Mouse (Mus musculus) adipocyte (in vitro differentiated cells): ENCODE data around the gene Zfp800.

Experiments used
- DNase-seq: peaks from one replicate; pipeline ENCODE4 v3.0.0-alpha.2; 2016; ENCODE audit warnings: low spot score

Zfp800 gene

DNA sequence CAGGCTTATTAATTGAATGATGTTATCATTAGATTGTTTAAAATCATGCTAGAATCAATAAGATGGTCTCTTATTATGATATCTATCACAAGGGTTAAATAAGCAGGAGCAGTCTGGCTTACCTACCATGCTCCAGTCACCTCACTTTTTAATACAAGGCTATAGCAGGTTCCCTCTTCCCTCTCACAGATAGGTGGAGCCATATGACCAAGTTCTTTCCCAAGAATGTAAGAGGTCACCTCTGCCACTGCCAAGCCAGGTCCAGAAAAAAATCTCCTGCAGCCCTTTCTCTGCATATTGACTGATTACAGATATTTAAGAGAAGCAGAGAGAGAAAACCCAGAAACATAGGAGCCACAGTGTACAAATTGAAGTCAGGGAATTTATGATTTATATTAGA is 88.1 kb downstream of the Zfp800 start:
- DNase-seq = peak; percentile 64

DNA sequence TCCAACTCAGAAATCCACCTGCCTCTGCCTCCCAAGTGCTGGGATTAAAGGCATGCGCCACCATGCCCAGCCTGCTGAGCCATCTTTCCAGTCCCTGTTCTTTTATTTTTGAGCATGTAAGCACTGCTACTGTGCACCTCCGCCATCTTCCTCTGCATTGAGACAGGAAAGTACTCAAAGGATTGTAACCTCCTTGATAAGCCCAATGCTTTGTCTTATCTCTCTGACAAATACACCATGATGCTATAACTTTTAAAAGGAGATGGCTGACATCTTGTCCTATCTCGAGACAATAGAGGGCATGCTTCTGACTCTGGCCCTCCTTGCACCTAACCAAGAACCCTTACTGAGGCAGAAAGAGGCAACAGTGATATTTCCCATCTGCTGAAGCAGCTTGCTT is 88.9 kb downstream of the Zfp800 start:
- no peak for DNase-seq

DNA sequence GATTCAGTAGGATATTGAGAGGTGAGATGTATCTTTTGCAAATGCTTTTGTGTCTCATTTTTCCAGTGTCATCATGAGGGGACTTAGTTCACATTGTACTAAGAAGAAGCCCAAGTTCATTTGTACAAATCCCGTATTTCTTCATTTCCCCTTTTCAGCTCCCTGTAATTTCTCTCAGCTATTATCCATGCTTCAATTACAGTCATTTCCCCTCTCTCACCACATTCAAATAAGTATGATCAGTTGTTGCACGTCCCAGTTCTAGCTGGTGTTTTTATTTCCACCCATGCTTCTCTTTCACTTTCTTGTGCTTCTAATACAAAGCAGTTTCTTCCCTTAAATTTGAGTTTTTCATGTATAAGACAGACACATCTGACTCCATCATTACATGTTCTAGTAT is 91.1 kb downstream of the Zfp800 start:
- no peak for DNase-seq

DNA sequence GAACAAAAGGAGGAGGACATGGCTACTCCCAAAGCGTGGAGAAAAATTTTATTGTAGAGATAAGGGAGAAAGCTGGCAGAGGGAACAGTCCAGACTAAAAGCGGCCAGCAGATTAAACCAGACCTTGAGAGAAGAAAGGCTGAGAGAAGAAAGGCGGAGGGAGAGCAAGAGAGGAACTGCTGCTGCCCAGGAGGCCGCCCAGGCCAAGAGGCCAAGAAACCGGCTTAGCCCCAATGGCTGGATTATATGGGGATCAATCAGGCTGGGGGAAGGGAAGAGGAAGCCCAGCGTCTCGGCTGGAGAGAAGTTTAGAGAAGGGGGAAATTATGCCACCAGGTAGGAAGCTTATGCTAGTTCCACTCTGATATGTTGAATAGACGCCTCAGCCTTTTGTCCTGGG is 101.5 kb downstream of the Zfp800 start:
- no peak for DNase-seq

DNA sequence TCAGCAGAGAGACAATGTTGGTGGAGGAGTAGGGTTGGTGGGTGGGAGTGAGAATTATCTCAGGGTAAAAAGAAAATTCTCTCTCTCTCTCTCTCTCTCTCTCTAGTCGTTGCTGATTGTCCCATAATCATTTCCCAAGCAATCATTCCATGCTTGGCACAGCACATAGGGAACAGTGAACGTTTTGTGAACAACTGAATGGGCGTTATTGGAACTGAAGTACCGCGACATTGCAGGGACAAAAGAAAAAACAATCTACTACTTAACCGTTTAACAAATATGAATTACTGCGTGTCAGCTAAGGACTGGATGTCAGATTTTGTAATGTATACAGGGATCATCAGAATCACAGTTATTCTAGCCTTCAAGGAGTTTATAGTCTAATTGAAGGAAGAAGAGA is 102.2 kb downstream of the Zfp800 start:
- no peak for DNase-seq

DNA sequence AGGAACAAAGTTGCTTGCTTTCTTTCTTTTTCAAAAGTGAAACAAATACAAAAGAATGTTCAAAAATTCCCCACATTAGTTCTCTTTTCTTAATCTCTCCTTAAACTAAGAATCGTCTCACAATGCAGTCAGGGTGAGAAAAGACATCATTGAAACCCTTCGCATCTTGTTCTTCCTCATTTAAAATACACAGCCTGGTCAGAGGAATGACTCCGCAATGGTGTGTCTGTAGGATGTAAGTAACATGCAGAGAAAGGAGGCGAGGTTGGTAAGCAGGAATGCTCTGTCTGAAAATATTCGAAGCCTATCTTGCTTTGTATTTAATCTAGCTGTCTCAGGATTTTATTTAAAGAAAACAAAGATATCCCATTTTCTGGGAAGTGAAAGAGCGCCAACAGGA is 105.0 kb downstream of the Zfp800 start:
- DNase-seq = no peak

DNA sequence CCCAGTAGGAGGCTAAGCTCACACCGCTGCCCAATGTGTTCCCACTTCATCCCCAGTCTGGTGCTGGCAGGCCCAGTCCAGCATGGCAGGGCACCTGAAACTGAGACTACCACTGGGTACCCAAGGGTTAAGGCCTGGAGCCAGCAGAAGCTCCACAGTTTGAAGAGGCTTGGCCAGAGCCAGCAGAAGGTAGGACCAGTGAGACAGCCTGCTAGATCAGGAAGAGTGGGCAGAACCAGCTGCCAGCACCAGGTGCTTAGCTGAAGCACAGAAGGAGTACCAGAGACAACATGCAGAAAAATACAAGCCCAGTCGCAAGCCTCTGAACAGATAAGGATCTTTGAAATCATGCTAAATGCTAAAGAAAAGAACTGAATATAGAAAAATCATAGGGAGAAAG is 117.9 kb downstream of the Zfp800 start:
- DNase-seq = no peak

DNA sequence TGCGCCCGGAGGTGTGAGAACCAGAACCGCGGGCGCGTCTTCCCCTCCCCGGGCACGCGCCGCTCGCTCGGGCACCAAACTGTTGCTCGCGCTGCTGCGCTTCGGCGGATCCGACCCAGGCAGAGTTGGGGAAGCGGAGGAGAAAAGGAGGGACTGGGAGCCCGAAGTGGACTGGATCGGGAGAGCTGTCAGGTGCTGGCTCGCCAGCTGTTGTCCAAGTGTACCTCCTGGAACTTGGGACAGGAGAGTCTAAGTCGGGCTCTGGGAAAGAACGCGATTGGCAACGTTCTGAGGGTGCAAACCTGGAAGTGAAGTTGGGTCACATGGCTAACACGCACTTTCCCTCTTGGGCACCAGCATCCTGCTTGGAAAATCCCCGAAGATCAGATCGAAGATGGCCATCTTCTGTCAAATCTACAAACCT is 135.6 kb downstream of the Zfp800 start:
- peak; percentile 57 for DNase-seq

DNA sequence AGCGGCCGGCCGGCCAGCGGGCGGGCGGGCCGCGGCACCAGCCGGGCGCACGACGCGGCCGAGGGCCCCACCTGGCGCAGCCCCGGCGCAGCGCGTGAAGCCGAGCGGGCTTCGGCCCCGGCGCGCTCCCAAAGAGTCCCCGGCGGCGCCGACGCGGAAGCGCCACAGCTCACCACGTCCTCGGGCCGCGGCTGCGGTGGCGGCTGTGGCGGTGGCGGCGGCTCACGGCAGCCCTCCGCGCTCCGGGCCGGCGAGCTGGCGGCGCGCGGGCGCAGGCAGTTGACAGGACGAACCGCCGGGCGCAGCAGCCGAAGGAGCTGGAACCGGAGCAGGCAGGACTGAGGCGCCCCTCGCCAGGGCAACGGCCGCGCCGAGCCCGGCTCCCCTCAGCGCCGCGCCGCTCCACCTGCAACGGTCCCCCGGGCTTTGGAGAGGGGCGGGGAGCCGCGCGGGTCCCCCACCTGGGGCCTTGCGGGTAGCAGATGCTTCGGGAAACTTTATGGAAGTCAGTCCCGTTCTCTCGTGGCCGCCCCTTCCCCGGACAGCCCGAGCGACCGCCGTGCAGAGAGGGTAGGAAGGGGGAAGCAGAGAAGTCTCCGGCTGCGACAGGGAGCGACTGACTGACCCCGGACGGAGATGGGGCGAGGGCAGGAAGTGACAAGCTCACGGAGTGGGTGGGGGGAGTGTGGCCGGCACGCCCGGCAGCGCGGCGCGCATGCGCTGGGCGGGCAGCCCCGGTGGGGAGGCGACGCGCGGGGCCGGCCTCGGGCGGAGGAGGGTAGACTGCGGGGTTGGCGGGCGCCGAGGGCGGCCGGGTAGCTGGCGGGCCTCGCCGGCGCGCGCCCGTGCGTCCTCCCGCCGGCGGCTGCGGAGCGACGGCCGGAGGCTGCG is 136.3 kb downstream of the Zfp800 start:
- peak; percentile 93 for DNase-seq

DNA sequence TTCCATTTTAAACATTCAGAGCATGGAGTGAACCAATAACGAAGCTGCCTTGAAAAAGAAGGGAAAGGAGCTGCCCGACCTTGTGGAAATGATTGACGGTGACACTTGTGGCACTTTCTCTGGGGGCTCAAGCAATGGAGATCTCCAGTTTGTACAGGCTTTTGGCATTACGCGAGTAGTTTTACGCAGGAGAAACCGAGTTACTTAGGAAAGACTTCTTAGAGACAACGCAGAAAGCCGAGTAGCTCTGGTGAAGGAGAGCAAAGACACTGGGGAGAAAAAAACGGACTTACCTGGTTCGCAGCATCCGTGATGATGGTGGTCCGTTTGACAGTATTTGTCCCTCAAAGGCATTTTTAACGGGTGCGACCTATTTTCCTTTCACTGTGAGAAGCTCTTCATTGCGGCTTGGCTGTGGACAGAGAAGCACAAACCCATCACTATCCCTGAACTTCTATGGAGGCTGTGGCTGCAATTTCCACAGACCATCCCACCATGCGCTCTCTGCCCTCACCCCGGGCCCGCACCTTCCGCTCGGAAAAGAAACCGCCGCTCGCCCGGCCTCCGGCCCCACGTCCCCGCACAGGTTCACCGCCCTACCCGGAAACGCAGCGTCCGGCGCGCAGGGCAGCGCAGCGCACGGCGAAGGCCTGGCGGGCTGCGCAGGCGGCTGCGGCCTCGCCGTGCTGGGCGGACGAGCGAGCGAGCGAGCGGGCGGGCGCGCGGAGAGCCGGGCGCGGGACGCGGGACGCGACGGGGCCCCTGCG is 137.2 kb downstream of the Zfp800 start:
- peak; percentile 28 for DNase-seq

DNA sequence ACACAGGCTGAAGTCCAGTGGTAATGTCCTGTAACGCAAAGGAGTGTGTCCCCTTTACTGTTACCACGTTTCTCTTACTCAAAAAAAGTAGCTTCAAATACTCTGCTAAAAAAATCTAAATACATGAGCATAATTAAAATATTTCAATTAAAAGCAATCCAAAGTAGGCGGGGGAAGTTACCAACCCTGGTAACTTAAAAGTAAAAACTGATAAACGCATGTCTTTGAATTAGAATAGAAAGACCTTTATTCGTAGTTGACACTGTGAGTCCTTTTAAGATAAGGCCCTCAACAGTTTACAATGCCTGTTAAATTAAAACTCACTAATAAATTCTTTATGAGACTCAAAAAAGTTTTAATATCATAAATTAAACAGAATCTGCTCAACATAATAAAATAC is 138.1 kb downstream of the Zfp800 start:
- no peak for DNase-seq

DNA sequence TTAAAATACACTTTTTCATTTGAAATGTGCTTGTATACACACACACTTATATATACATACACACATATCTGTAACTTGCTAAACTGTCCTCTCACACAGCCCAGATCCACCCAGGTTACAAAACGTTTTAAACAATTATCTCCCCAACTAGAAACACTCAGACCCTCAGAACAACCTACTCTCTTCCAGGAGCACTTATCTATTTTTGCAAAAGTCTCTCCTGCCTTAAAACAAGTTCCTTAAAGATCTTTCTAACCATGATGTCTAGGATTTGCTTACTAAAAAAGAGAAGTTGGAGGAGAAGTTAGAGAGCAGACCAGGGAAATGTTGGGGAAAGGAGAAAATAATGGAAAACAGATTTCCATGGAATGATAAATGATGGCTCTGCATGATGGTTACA is 139.4 kb downstream of the Zfp800 start:
- DNase-seq = no peak

DNA sequence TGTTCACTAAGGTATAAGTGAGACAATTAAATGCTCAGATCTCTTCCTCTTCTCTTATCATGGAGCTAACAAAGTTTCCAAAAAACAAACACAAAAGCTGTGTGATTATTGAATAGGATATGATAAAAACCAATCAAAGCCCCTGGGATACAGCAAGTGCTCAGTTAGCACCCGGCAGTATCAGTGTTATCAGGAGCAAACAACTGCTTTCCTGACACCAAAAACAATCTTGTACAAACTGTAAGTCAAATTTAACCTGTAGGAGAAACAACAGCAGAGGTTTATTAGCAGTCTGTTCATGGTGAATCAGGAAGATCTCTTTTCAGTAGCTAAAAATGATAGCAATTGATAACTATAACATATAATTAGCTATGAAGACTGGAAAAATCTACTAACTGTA is 140.0 kb downstream of the Zfp800 start:
- DNase-seq = no peak

DNA sequence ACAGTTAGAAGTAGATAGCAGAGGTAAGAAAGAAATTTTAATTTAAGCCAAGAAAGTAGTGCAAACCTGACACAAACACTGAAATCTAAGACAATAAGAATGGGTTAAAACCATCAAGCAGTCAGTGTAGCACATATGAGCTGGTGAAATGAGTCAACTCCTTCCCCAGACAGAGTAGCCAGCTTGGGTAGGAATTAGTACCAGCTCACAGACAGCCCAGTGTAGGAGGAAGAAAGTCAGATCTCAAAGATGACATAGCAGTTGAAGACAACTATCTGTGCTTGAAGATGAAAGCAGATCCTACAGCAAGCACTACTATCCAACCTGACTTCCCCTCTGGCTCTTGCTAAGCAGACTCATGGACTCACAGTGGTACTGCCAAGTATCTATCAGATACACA is 145.0 kb downstream of the Zfp800 start:
- DNase-seq = no peak

DNA sequence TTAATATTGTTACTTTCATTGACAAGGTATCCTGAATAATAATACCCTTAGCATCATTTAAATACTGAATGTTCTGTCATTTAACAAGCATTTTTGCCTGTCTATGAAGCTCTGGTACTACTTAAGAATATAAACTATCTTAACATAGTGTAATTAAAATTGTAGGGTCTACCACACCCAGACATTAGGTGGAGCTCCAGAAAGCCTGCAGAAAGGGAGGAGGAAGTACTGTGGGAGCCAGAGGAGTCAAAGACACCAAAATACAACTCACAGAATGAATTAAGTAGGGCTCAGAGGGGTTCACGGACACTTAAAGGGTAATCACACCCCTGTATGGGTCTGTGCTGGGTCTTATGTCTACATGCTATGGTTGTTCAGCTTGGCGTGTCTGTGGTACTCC is 149.6 kb downstream of the Zfp800 start:
- no peak for DNase-seq

DNA sequence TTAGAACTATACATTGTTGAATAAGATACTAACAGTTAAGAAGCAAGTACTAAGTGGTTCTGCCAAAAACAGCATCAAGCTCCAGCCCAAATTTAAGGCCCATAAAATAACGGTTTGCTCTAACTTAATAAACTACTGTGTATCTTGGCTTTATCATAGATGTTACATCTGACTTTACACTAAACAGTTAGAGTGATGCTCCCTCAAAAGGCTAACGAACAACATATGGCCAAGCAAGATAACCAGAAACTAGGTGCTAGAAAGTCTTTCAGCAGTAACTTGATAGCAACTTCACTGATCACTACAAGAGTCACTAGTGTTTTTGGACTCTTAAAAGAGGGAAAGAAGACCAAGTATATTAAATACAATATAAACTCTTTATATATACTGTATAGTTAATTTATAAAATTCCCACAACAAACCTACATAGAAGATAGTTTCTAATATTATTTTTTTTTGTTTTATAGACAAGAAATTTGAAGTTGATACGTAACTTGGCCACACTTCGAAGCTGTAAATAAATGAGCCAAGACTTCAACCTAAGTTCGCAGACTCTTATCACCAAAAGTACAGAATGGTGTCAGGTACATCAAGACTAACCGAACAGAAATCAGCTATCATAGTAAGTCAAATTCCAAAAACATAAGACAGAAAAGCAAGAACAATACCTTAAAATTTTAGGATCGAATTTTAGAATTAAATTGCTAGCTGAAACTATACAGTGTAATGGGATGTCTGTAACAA is 165.0 kb downstream of the Zfp800 start:
- no peak for DNase-seq

DNA sequence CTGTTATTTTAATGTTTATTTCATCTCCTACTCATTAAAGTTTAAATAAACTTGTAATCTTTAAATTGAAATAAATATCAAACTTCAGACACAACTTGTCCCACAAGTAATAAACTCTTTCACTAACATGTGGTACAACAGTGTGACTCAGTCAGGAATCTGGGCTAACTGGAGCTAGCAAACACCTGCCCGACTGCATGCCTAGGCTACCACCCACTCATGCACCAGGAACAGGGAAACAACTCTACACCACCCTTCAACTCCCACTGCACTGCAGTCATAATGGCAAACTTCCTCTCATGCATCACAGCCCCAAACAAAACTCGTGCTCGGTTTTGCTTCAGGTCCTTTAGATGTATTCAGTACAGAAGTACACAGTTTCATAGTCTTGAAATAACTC is 169.7 kb downstream of the Zfp800 start:
- no peak for DNase-seq

DNA sequence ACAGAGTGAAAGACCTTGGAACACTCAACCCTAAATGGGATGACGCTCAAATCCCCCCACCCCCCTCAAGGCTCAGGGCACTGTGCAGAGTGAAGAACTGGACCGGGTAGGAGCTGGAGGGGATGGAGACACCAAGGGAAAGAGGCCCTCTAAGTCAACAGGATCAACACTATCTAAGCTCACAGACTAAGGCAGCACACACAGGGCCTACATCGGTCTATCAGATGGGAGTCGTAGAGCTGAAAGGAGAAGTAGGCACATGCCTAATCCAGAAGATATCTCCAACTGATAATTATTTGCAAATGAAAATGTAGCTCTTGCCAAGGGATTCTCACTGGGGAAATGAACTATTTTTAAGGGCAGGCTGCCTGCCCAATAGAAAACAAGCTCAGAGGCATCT is 176.8 kb downstream of the Zfp800 start:
- DNase-seq = no peak

DNA sequence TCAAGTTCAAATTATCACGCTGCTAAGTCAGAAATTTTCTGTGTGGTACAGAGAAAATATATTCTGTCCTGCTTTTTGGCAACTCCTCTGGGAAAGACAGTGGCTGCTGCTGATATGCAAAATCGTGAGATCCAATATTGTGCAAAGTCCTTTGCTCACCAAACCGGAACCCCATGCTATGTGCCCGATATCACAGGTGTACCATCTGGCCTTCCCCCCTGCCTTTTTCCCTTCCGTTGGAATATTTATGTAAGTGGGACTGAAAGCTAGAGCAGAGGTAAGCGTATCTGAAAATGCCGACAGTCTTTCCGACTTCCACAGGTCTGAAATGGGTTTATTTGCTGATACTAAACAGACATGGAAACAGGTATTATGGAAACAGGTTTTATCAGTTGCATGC is 179.4 kb downstream of the Zfp800 start:
- DNase-seq = no peak

DNA sequence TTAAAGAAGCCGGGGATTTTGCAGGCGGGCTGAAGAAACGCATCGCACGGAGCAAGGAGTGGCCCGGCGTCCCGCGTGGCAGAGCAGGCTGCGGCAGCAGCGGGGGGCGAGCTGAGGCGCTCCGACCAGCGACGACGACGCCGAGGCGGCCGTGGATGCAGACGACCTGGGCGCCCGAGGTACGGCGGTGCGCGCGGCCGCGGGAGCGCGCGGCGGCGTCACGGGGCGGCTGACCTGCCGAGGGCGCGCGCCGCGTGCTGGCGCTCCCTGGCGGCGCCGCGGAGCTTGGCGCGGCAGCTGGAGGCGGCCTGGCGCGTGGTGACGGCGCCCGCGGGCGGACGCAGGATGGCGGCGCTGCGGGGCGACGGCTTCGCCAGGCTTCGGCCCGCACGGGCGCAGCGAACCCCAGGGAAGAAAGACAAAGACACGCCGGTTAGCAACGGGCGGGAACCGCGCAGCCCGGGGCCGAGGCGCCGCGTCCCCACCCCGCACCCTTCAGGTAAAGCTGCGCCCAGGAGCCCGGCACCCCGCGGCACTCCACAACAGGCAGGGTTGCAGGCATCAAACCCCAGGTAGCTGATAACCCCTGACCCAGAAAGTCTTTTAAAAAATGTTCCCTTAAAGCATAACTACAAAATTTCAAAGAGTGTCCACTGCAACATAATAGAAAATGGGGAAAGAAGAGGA is 182.4 kb downstream of the Zfp800 start:
- DNase-seq = peak; percentile 21

DNA sequence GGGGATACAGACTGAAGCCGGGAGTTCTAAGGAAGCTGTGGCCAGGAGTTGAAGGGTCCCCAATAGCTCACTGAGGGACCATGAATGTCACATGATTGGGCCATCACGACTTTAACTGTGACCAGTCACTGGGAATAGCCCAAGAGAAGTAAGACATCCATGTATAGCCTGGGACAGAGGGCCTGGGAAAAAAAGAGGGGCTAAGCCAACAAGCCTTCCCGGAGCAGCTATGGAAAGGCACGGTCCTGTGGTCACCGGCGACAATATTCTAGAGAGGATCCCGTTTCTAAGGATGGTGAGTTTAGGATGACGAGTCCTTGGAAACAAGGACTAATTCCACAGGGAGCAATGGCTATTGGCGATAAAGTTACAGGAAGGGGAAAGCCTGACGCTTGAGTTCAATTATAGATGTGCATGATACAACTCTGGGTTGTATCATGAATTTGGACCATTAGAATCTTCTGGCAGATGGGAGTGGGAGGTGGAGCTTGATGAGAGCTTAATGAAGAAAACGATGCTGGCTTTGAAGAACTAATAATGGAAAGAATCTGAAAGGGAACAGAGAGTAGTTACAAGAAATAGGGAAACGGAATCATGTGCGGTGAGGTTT is 183.0 kb downstream of the Zfp800 start:
- no peak for DNase-seq

DNA sequence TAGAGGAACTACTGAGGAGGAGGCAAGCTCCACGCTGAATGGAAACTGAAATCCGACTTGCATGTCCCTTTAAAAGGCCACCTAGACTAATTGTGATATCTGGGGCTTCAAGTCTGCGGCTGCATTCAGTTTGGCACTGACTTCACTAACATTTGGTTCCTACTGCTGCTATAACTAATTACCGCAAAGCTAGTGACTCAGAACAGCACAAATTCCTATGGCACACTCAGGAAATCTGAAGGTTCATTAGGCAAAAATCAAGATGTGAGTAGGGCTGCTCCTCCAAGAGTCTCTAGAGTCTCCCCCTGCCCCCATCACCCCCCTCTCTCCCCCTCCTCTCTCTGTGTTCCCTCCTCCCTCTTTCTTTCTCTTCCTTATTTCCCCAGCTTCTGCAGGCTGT is 194.4 kb downstream of the Zfp800 start:
- DNase-seq = no peak
